Mouse (Mus musculus): Measurements from ENCODE around the gene Dock10.

DNA sequence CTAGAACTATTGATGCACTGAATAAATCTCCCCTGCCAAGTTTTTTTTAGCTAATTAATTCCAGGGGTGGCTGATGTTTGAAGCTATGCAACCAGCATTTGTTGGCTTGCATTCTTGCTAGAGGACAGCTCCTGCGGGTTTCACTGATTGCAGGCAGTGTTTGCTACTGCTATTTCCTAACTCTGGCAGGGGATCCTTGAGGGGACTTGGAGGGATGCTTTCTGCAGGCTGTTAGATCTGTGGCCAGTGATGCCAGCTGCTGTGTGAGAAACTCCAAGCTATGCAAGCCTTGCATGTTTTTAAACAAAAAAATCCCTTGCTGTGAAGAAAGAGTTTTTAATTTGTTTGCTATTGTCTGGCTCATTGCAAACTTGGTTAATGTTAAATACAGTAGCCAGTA, 238.4 kb downstream of the Dock10 start:
- no peak for TF ChIP-seq MYOD1 (IDR thresholded peaks at IDR 0.05; ENCODE audit: control insufficient read depth in 1 of 3, insufficient read length in 2 of 3, low read depth in 2 of 3)
- no peak for TF ChIP-seq CEBPB (IDR thresholded peaks at IDR 0.05; ENCODE audit: insufficient read depth, poor library complexity, severe bottlenecking)
- TF ChIP-seq POLR2A (IDR thresholded peaks at IDR 0.05; ENCODE audit: insufficient read length, low read depth) = no peak
- no peak for TF ChIP-seq E2F4 (IDR thresholded peaks at IDR 0.05; ENCODE audit: insufficient read depth)
- no peak for TF ChIP-seq MAX (IDR thresholded peaks at IDR 0.05; ENCODE audit: low read depth)
- no peak for TF ChIP-seq MYOG (IDR thresholded peaks at IDR 0.05; ENCODE audit: control insufficient read depth in 1 of 3, insufficient read depth in 1 of 3, insufficient read length in 2 of 3, low read depth in 2 of 3)
- no peak for TF ChIP-seq USF1 (IDR thresholded peaks at IDR 0.05; ENCODE audit: low read depth)
- no peak for TF ChIP-seq TCF12 (IDR thresholded peaks at IDR 0.05; ENCODE audit: insufficient read depth, poor library complexity, severe bottlenecking)
- TF ChIP-seq REST (IDR thresholded peaks at IDR 0.05; ENCODE audit: insufficient read depth, insufficient read length) = no peak
- TF ChIP-seq POLR2AphosphoS2 (IDR thresholded peaks at IDR 0.05; ENCODE audit: insufficient read length, low read depth) = no peak
- no peak for TF ChIP-seq TCF3 (IDR thresholded peaks at IDR 0.05; ENCODE audit: insufficient read length, low read depth)
